Mouse (Mus musculus): Measurements from ENCODE around the gene Tpx2. TPM values are rescaled to one million over a fixed set of nuclear protein-coding genes. Genes with fewer than 3 reads are reported as not detected.

The Tpx2 gene
- total and polyA plus RNA-seq, 3 experiments = 0.18 to 1.1 (median 0.75) TPM

- 10% methylated on average over 2 of the region's 2 CpGs for WGBS
- Histone ChIP-seq H3K4me1 (ENCODE audit: control insufficient read depth, insufficient read depth, low read length) (no peaks in the 10 kb centered on the region; the same call in 1 of the 2 replicates), H3K4me3 (peak overlapping the region; percentile 53; the same call in 1 of the 2 replicates), H3K9ac (ENCODE audit: low read depth, low read length) (no peak overlapping the region; the same call in 1 of the 2 replicates), H3K27ac (no peak overlapping the region), H3K79me2 (replicated peaks; ENCODE audit: control insufficient read depth, insufficient read depth, low read length) (no peaks in the 10 kb centered on the region), H3K36me3 (ENCODE audit: control insufficient read depth, insufficient read depth, low read length) (no peaks in the 10 kb centered on the region), H3K27me3 (ENCODE audit: control insufficient read depth, insufficient read depth, low read length) (no peaks in the 10 kb centered on the region)
- no peak for DNase-seq
- TF ChIP-seq CTCF (IDR thresholded peaks at IDR 0.05) (no peak), EP300 (IDR thresholded peaks at IDR 0.05; ENCODE audit: insufficient read depth, low read depth, low read length) (no peak), POLR2A (IDR thresholded peaks at IDR 0.05; ENCODE audit: insufficient read depth, low read depth, low read length) (no peak)
- intact Hi-C loops (cut with DNase I) = loop anchor here (5.0 kb wide), 2 partner anchors 164 to 176 kb away; no protein-coding TSS in a partner anchor
Observed at GRCm38 (mm10) chr2:152848466-152848865, 702 bp downstream of the Tpx2 start.

- no peak overlapping the region for H3K4me3 ChIP-seq
- TF ChIP-seq CTCF (IDR thresholded peaks at IDR 0.05) (no peak), POLR2A (IDR thresholded peaks at IDR 0.05; ENCODE audit: insufficient read depth, low read depth, low read length) (no peak), EP300 (IDR thresholded peaks at IDR 0.05; ENCODE audit: insufficient read depth, low read depth, low read length) (no peak)
- H3K79me2 ChIP-seq (replicated peaks; ENCODE audit: control insufficient read depth, insufficient read depth, low read length) = no peaks in the 10 kb centered on the region
- no peaks in the 10 kb centered on the region for H3K4me1 ChIP-seq (ENCODE audit: control insufficient read depth, insufficient read depth, low read length)
- H3K27me3 ChIP-seq (ENCODE audit: control insufficient read depth, insufficient read depth, low read length) = no peaks in the 10 kb centered on the region
- H3K9ac ChIP-seq (ENCODE audit: low read depth, low read length) = no peak overlapping the region
- intact Hi-C loops (cut with DNase I) = no loop called here
- H3K36me3 ChIP-seq (ENCODE audit: control insufficient read depth, insufficient read depth, low read length) = no peaks in the 10 kb centered on the region
- no peak for DNase-seq
- no peak overlapping the region for H3K27ac ChIP-seq
- 81% methylated on average over 3 of the region's 3 CpGs for WGBS
Observed at GRCm38 (mm10) chr2:152859501-152859900, 11.7 kb downstream of the Tpx2 start.

- TF ChIP-seq EP300 (IDR thresholded peaks at IDR 0.05; ENCODE audit: insufficient read depth, low read depth, low read length) (no peak), POLR2A (IDR thresholded peaks at IDR 0.05; ENCODE audit: insufficient read depth, low read depth, low read length) (no peak), CTCF (IDR thresholded peaks at IDR 0.05) (no peak)
- H3K4me3 ChIP-seq = no peak overlapping the region
- H3K36me3 ChIP-seq (ENCODE audit: control insufficient read depth, insufficient read depth, low read length) = no peaks in the 10 kb centered on the region
- peak overlapping the region; percentile 47 for H3K27ac ChIP-seq
- intact Hi-C loops (cut with DNase I) = no loop called here
- no peaks in the 10 kb centered on the region for H3K4me1 ChIP-seq (ENCODE audit: control insufficient read depth, insufficient read depth, low read length)
- 67% methylated on average over 1 of the region's 1 CpGs for WGBS
- H3K79me2 ChIP-seq (replicated peaks; ENCODE audit: control insufficient read depth, insufficient read depth, low read length) = no peaks in the 10 kb centered on the region
- peak in 1 of 2 experiments; percentile 6 for DNase-seq
- no peak overlapping the region for H3K9ac ChIP-seq (ENCODE audit: low read depth, low read length)
- H3K27me3 ChIP-seq (ENCODE audit: control insufficient read depth, insufficient read depth, low read length) = no peaks in the 10 kb centered on the region
Observed at GRCm38 (mm10) chr2:152861891-152862290, 14.1 kb downstream of the Tpx2 start.

GRCm38 (mm10) chr2:152862638-152863037 is 14.9 kb downstream of the Tpx2 start:
- DNase-seq = no peak
- no peak overlapping the region for H3K4me3 ChIP-seq
- H3K36me3 ChIP-seq (ENCODE audit: control insufficient read depth, insufficient read depth, low read length) = no peaks in the 10 kb centered on the region
- intact Hi-C loops (cut with DNase I) = no loop called here
- peak overlapping the region; percentile 11; the same call in 1 of the 2 replicates for H3K27ac ChIP-seq
- WGBS = 81% methylated on average over 3 of the region's 3 CpGs
- H3K79me2 ChIP-seq (replicated peaks; ENCODE audit: control insufficient read depth, insufficient read depth, low read length) = no peaks in the 10 kb centered on the region
- H3K27me3 ChIP-seq (ENCODE audit: control insufficient read depth, insufficient read depth, low read length) = no peaks in the 10 kb centered on the region
- TF ChIP-seq EP300 (IDR thresholded peaks at IDR 0.05; ENCODE audit: insufficient read depth, low read depth, low read length) (no peak), POLR2A (IDR thresholded peaks at IDR 0.05; ENCODE audit: insufficient read depth, low read depth, low read length) (no peak), CTCF (IDR thresholded peaks at IDR 0.05) (no peak)
- no peaks in the 10 kb centered on the region for H3K4me1 ChIP-seq (ENCODE audit: control insufficient read depth, insufficient read depth, low read length)
- no peak overlapping the region for H3K9ac ChIP-seq (ENCODE audit: low read depth, low read length)

GRCm38 (mm10) chr2:152863346-152863745 is 15.6 kb downstream of the Tpx2 start:
- no peak overlapping the region for H3K9ac ChIP-seq (ENCODE audit: low read depth, low read length)
- no peaks in the 10 kb centered on the region for H3K79me2 ChIP-seq (replicated peaks; ENCODE audit: control insufficient read depth, insufficient read depth, low read length)
- TF ChIP-seq POLR2A (IDR thresholded peaks at IDR 0.05; ENCODE audit: insufficient read depth, low read depth, low read length) (no peak), CTCF (IDR thresholded peaks at IDR 0.05) (no peak), EP300 (IDR thresholded peaks at IDR 0.05; ENCODE audit: insufficient read depth, low read depth, low read length) (no peak)
- H3K4me1 ChIP-seq (ENCODE audit: control insufficient read depth, insufficient read depth, low read length) = no peaks in the 10 kb centered on the region
- H3K27ac ChIP-seq = no peak overlapping the region
- H3K4me3 ChIP-seq = no peak overlapping the region
- no peaks in the 10 kb centered on the region for H3K27me3 ChIP-seq (ENCODE audit: control insufficient read depth, insufficient read depth, low read length)
- DNase-seq = no peak
- no peaks in the 10 kb centered on the region for H3K36me3 ChIP-seq (ENCODE audit: control insufficient read depth, insufficient read depth, low read length)
- intact Hi-C loops (cut with DNase I) = no loop called here
- 89% methylated on average over 6 of the region's 6 CpGs for WGBS

GRCm38 (mm10) chr2:152878239-152878638 is 30.5 kb downstream of the Tpx2 start:
- Histone ChIP-seq H3K27ac (no peak overlapping the region), H3K27me3 (ENCODE audit: control insufficient read depth, insufficient read depth, low read length) (no peaks in the 10 kb centered on the region), H3K79me2 (replicated peaks; ENCODE audit: control insufficient read depth, insufficient read depth, low read length) (no peaks in the 10 kb centered on the region), H3K36me3 (ENCODE audit: control insufficient read depth, insufficient read depth, low read length) (no peaks in the 10 kb centered on the region), H3K9ac (ENCODE audit: low read depth, low read length) (no peak overlapping the region), H3K4me3 (no peak overlapping the region), H3K4me1 (ENCODE audit: control insufficient read depth, insufficient read depth, low read length) (no peaks in the 10 kb centered on the region)
- no peak for TF ChIP-seq POLR2A (IDR thresholded peaks at IDR 0.05; ENCODE audit: insufficient read depth, low read depth, low read length)
- TF ChIP-seq EP300 (IDR thresholded peaks at IDR 0.05; ENCODE audit: insufficient read depth, low read depth, low read length) = no peak
- TF ChIP-seq CTCF (IDR thresholded peaks at IDR 0.05) = no peak
- 94% methylated on average over 3 of the region's 3 CpGs for WGBS
- no peak for DNase-seq
- intact Hi-C loops (cut with DNase I) = no loop called here

All from heart, adult 2 months (tissue).